Mouse (Mus musculus) cerebellum, adult (tissue): ENCODE data around the gene Atg7.

Experiments
- ATAC-seq: cut with Nextera tagmentation; 2 replicates; pipeline ENCODE4 v1.9.2; 2017; ENCODE audit warnings: mild to moderate bottlenecking, moderate library complexity, mixed read lengths; ENCODE audit not compliant: insufficient number of reproducible peaks, low FRiP score, low TSS enrichment

The Atg7 gene

GRCm38 (mm10) chr6:114726681-114727080 is 83.8 kb downstream of the Atg7 start:
- ATAC-seq = no peak

GRCm38 (mm10) chr6:114733156-114733555 is 90.3 kb downstream of the Atg7 start:
- no peak for ATAC-seq

GRCm38 (mm10) chr6:114733681-114734080 is 90.8 kb downstream of the Atg7 start:
- no peak for ATAC-seq

- ATAC-seq = no peak
Measured at GRCm38 (mm10) chr6:114735054-114735453, 92.2 kb downstream of the Atg7 start.

- ATAC-seq = no peak
Measured at GRCm38 (mm10) chr6:114736355-114736754, 93.5 kb downstream of the Atg7 start.

- ATAC-seq = no peak
Measured at GRCm38 (mm10) chr6:114737181-114737580, 94.3 kb downstream of the Atg7 start.

- 0 out of 2 replicates have a peak, but pooled peaks have one; percentile 42 for ATAC-seq
Measured at GRCm38 (mm10) chr6:114737931-114738759, 95.2 kb downstream of the Atg7 start.

- no peak for ATAC-seq
Measured at GRCm38 (mm10) chr6:114738760-114739112, 95.8 kb downstream of the Atg7 start.

GRCm38 (mm10) chr6:114742209-114743003 is 99.5 kb downstream of the Atg7 start:
- no peak for ATAC-seq

- ATAC-seq = no peak
Measured at GRCm38 (mm10) chr6:114743126-114743525, 100.2 kb downstream of the Atg7 start.

GRCm38 (mm10) chr6:114743845-114744244 is 100.9 kb downstream of the Atg7 start:
- no peak for ATAC-seq

- no peak for ATAC-seq
Measured at GRCm38 (mm10) chr6:114746439-114746974, 103.6 kb downstream of the Atg7 start.

- ATAC-seq = no peak
Measured at GRCm38 (mm10) chr6:114748419-114748818, 105.5 kb downstream of the Atg7 start.

- no peak for ATAC-seq
Measured at GRCm38 (mm10) chr6:114748882-114749281, 106.0 kb downstream of the Atg7 start.

- no peak for ATAC-seq
Measured at GRCm38 (mm10) chr6:114758795-114759194, 115.9 kb downstream of the Atg7 start.

GRCm38 (mm10) chr6:114766314-114766713 is 123.4 kb downstream of the Atg7 start:
- ATAC-seq = no peak

- no peak for ATAC-seq
Measured at GRCm38 (mm10) chr6:114767710-114768109, 124.8 kb downstream of the Atg7 start.

GRCm38 (mm10) chr6:114770337-114770736 is 127.4 kb downstream of the Atg7 start:
- ATAC-seq = no peak

GRCm38 (mm10) chr6:114771502-114771901 is 128.6 kb downstream of the Atg7 start:
- ATAC-seq = no peak

- ATAC-seq = no peak
Measured at GRCm38 (mm10) chr6:114775210-114775609, 132.3 kb downstream of the Atg7 start.

GRCm38 (mm10) chr6:114777872-114778271 is 135.0 kb downstream of the Atg7 start:
- no peak for ATAC-seq
